Mouse (Mus musculus) macrophage (primary cell): Measurements from ENCODE around the gene Yod1. TPM values are rescaled to one million over a fixed set of nuclear protein-coding genes. Genes with fewer than 3 reads are reported as not detected.

Source experiments
- H3K27ac ChIP-seq: fragments of 350-480 bp; formaldehyde crosslinking; 2 replicates; pipeline ENCODE4 v1.9.0; 2021
- H3K36me3 ChIP-seq: fragments of 350-480 bp; formaldehyde crosslinking; 2 replicates; pipeline ENCODE4 v1.9.0; 2021; ENCODE audit errors: inconsistent target
- H3K4me3 ChIP-seq: fragments of 350-480 bp; formaldehyde crosslinking; 2 replicates; pipeline ENCODE4 v1.9.0; 2021; ENCODE audit errors: inconsistent target
- H3K79me2 ChIP-seq: fragments of 350-480 bp; formaldehyde crosslinking; 2 replicates; pipeline ENCODE4 v1.9.0; 2021; ENCODE audit errors: inconsistent target
- WGBS: methylation state at CpG from one replicate; pipeline ENCODE4 v1.1.7; 2026; ENCODE audit warnings: inconsistent platforms; ENCODE audit not compliant: missing documents; 5-methylcytosine and 5-hydroxymethylcytosine counted together
- polyA plus RNA-seq: library from polyadenylated mRNA; stranded (reverse); fragments of 250-400 nt; gene quantifications from 3 replicates; pipeline ENCODE4 v1.2.4, GENCODE M21; 2018; ENCODE audit warnings: inconsistent platforms

The Yod1 gene
- polyA plus RNA-seq, 1 experiment from 2014 or later = 2.8 TPM

DNA sequence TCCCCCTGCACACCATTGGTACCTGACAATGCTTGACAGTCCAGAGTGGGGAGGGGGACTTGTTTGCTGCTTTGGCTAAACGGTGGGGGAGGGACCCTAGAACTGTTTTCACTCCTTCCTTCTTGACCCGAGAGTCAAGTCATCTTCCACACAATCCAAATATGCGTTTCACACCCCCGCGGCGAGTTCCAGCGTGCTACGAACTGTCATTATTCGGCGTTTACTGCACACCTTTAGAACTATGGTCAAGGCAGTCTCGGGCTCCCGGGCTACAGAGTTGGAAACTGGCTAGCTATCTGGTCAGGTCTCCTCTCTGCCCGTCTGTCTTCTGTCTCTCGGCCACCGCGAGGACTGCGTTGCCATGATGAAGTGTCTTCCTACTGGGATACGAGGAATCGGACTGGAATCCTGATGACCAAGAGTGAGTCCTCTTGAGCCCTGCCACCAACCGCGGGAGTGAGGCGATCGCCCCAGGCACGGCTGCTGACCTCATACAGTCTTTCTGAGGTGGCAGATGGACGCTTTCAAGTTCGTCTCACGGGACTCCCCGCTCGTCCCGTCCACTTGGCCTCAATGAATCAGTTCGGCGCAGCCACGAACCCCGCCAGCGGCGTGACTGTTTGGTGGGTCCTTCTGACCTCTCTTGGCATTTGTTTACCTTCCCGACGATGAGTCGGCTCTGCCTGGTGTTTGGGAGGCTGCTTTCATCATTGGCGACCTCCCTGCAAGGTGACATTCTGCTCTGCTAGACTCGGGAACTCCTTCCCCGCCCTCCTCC lies 425 bp upstream of the Yod1 start:
- Histone ChIP-seq H3K79me2 (peaks cover 42% of the 10 kb centered on the region), H3K36me3 (no peaks in the 10 kb centered on the region), H3K4me3 (peak overlapping the region; percentile 95), H3K27ac (peak overlapping the region; percentile 70)
- under 1% methylated on average over 42 of the region's 42 CpGs for whole genome bisulfite sequencing

GRCm38 (mm10) chr1:130724206-130724605 lies 7.1 kb downstream of the Yod1 start:
- Histone ChIP-seq H3K36me3 (0 out of 2 replicates have a peak, but pooled peaks cover 4% of the 10 kb centered on the region), H3K27ac (no peak overlapping the region), H3K79me2 (peaks cover 47% of the 10 kb centered on the region), H3K4me3 (no peak overlapping the region)
- 95% methylated on average over 5 of the region's 5 CpGs for WGBS

DNA sequence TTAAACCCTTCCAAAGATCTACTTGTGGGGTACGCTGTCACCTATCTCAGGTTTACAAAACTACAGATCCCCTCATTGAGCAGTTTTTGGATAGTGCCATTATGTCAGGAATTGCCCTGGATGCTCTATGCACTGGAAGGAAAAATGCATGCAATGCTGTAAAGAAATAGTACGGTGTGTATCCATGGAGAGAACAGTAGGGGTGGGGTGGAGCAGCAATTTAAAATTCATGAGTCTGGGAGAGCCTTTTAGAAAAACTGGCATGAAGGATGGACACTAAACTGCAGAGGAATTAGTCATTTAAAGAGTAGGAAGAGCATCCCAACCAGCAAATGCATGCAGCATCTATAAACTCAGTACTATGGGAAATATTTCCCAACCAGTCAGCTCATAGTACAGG lies 9.3 kb downstream of the Yod1 start:
- no peak overlapping the region for H3K27ac ChIP-seq
- H3K79me2 ChIP-seq = peaks cover 25% of the 10 kb centered on the region
- WGBS = 93% methylated on average over 2 of the region's 2 CpGs
- H3K4me3 ChIP-seq = no peak overlapping the region
- H3K36me3 ChIP-seq = 0 out of 2 replicates have a peak, but pooled peaks cover 4% of the 10 kb centered on the region

DNA sequence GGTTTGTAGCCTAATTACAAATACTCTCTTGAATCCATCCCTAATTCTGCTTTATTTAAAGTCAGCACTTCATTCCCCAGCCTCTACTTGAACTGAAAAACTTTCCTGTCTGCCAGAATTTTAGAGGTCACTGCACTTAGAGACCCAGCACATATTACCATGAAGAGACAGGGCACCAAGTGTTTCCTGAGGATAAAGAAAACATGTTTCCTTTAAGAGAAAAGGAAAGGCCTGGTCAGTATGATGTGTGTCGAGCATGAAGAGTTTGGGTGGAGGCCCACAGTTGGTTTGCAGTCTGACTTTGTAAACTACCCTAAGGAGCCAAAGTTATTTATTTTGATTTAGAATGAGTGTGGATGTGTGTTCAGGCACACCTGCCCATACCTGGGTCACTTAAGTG lies 10.9 kb downstream of the Yod1 start:
- Histone ChIP-seq H3K4me3 (no peak overlapping the region), H3K36me3 (0 out of 2 replicates have a peak, but pooled peaks cover 4% of the 10 kb centered on the region), H3K27ac (no peak overlapping the region), H3K79me2 (peaks cover 9% of the 10 kb centered on the region; the same call in 1 of the 2 replicates)
- WGBS = 47% methylated on average over 1 of the region's 1 CpGs

DNA sequence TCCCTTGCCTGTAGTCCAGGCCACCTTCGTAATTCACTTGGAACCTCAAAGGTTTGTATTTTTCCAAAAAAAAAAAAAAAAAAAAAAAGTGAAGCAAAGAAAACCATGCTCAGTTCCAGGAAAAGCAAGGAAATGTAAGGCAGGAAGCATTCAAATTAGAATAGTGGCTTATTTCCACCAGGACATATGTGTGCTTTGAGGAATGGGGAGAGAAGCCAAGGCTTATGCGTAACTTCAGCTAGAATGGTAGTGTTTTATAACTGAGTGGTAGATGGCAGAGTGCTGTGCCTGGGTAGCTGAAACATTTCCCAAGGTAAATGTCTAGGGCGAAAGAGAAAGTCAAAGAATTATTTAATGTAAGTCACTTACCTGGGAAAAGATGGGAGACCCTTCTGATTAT lies 11.6 kb downstream of the Yod1 start:
- Histone ChIP-seq H3K36me3 (no peaks in the 10 kb centered on the region), H3K4me3 (no peak overlapping the region), H3K79me2 (peaks cover 2% of the 10 kb centered on the region; the same call in 1 of the 2 replicates), H3K27ac (no peak overlapping the region)
- WGBS = 98% methylated on average over 3 of the region's 3 CpGs

DNA sequence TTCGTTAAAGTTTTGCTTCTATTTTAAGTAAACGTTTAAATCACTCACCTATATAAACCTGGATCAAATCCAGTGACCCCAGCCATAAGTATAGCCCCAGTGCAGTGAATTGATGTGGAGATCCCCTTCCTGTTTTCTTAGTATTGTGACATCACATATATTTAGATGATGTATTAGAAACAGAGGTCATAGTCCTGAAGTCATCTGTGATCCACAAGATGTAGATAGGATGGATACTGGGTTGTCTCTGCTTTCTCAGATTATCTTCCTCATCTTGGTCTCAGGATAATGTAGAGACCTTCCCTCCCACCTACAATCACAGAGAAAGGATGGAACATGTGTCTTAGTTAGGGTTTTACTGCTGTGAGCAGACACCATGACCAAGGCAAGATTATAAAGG lies 12.0 kb downstream of the Yod1 start, which contains the start of gene Pfkfb2:
TSS of gene Pfkfb2 (minus strand) at position 101 of the 400 bp plus-strand sequence.
- Histone ChIP-seq H3K4me3 (no peak within 1 kb of the TSS), H3K36me3 (no peaks in the 10 kb centered on the region), H3K27ac (no peak within 1 kb of the TSS), H3K79me2 (no peaks in the 10 kb centered on the region)
- 96% methylated on average over 2 of the region's 2 CpGs for WGBS

DNA sequence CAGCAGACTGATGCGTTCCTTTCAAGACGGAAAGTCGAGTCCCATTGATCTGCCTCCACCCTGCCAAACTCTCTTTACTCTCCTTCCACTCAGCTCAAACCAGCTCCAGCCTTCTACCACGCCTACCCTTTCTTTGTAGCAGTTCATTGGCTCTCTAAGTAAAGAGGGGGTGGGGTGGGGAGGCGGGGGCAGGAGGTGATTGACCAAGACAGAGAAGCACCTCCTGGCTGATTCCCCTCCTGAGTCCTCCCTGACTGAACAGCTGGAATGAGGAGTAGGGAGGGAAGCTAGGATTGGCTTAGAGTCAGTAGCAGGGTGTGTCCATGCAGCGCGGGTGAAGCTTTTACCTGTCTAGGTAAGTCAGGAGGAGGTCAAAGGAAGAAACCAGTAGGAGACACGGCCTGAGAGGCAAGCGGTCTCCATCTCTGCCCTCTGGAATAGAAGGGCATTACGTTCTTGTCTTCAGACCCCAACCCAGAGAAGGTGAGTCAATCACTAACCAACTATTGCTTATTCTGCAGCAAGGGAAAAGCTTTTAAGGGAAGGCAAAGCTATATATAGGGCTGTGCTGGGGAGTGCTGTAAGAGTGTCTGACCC lies 14.7 kb downstream of the Yod1 start, which contains the start of gene AA986860:
TSS of gene AA986860 (plus strand) at position 236 of the 597 bp plus-strand sequence.
- Histone ChIP-seq H3K27ac (no peak within 1 kb of the TSS), H3K79me2 (no peaks in the 10 kb centered on the region)
- WGBS = 72% methylated on average over 10 of the region's 10 CpGs

GRCm38 (mm10) chr1:130732706-130733658 lies 15.9 kb downstream of the Yod1 start:
- no peak overlapping the region for H3K27ac ChIP-seq
- H3K36me3 ChIP-seq = no peaks in the 10 kb centered on the region
- no peak overlapping the region for H3K4me3 ChIP-seq
- no peaks in the 10 kb centered on the region for H3K79me2 ChIP-seq
- 68% methylated on average over 13 of the region's 13 CpGs for WGBS

More for the DNA sequence above, 14.7 kb downstream of the Yod1 start, which contains the start of gene AA986860:
- H3K36me3 ChIP-seq = no peaks in the 10 kb centered on the region
- H3K4me3 ChIP-seq = no peak within 1 kb of the TSS

- H3K27ac ChIP-seq = no peak overlapping the region
- no peaks in the 10 kb centered on the region for H3K36me3 ChIP-seq
- 95% methylated on average over 4 of the region's 4 CpGs for WGBS
- H3K79me2 ChIP-seq = no peaks in the 10 kb centered on the region
- H3K4me3 ChIP-seq = no peak overlapping the region
Observed at GRCm38 (mm10) chr1:130733671-130734070, 16.5 kb downstream of the Yod1 start.

- WGBS = 93% methylated on average over 5 of the region's 5 CpGs
- H3K79me2 ChIP-seq = no peaks in the 10 kb centered on the region
- H3K36me3 ChIP-seq = no peaks in the 10 kb centered on the region
- H3K27ac ChIP-seq = no peak overlapping the region
- no peak overlapping the region for H3K4me3 ChIP-seq
Observed at GRCm38 (mm10) chr1:130734452-130734851, 17.3 kb downstream of the Yod1 start.

GRCm38 (mm10) chr1:130734852-130735251 lies 17.7 kb downstream of the Yod1 start:
- Histone ChIP-seq H3K27ac (no peak overlapping the region), H3K36me3 (no peaks in the 10 kb centered on the region), H3K4me3 (no peak overlapping the region), H3K79me2 (no peaks in the 10 kb centered on the region)
- WGBS = 93% methylated on average over 8 of the region's 8 CpGs

DNA sequence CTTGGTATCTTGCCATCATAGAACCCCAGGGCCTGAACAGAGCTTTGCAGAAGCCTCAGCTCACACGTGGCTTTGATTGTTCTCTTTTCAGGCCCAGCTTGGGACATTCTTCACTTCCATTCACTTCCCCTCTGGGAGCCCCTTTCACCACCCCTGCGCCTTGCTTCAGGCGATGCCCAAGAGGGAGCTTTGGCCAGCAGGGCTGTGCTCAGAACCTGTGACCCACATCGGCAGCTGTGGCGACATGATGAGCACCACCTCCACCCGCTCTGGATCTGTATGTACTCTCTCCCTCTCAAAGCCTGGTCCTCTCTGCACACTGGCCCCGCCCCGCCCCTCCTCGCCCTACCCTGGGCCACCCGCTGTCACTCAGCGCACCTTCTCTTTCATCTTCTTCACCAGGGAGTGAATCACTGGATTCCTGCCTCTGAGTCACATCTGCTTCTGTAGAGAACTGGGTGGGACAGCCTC lies 20.3 kb downstream of the Yod1 start:
- H3K27ac ChIP-seq = no peak overlapping the region
- H3K79me2 ChIP-seq = no peaks in the 10 kb centered on the region
- 89% methylated on average over 11 of the region's 11 CpGs for WGBS
- no peaks in the 10 kb centered on the region for H3K36me3 ChIP-seq
- H3K4me3 ChIP-seq = no peak overlapping the region

DNA sequence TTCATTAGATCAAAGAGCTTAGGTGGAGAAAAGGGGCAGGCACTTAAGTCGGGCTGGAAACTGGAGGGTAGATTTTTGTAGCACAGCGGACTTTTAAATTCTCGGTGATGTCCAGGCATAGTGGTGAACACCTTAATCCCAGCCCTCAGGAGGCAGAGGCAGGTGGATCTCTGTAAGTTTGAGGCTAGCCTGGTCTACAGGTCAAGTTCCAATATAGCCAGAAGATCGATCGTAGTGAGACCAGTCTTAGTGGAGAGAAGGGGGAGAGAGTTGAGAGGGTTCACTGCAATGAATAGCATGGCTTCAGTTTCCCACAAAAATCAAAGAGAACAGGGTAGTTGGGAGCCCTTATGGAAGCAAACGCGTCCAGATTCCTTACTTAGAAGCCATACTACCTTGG lies 20.8 kb downstream of the Yod1 start:
- H3K36me3 ChIP-seq = no peaks in the 10 kb centered on the region
- 95% methylated on average over 7 of the region's 7 CpGs for WGBS
- H3K4me3 ChIP-seq = no peak overlapping the region
- no peaks in the 10 kb centered on the region for H3K79me2 ChIP-seq
- H3K27ac ChIP-seq = no peak overlapping the region

DNA sequence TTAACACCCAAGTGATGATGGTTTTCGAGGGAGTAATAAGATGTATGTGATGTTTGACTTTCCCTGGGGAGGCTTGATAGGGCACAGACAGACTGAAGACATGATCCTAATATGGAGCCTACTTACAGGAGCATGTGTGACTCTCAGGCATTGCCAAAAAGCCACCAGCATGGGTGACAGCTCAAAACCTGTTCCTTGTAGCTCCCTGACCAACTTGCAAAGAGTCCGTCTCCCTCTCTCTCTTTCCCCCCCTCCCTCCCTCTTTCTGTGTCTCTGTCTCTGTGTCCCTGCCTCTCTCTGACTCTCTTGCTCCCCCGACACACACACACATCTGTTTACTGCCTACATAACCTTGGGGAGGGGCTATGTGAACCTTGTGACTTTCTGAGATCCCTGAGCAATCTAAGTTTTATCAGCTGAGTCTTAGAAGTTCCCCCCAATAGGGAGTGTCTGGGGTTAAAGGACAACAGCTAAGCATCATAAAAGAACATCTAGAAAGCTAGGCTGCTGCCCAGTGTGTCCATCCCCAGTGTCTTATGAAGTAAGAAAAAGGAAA lies 21.5 kb downstream of the Yod1 start:
- Histone ChIP-seq H3K79me2 (no peaks in the 10 kb centered on the region), H3K27ac (no peak overlapping the region), H3K4me3 (no peak overlapping the region), H3K36me3 (no peaks in the 10 kb centered on the region)
- WGBS = 100% methylated on average over 2 of the region's 3 CpGs
